Mouse (Mus musculus) MEL (cell line): ENCODE results near the gene Ksr1.

Source experiments
- CHD2 ChIP-seq: IDR thresholded peaks from 2 replicates; pipeline ENCODE4 v1.6.1; 2011; ENCODE audit warnings: low read length, improper control_type of control experiment
- CTCF ChIP-seq, 3 experiments: IDR thresholded peaks in 2 of 3; conservative IDR thresholded peaks in 1 of 3; 2 replicates each; pipeline ENCODE4 v1.5.1; 2011 to 2012; ENCODE audit warnings: low read length in 3 of 3, low read depth in 2 of 3, mild to moderate bottlenecking in 2 of 3, improper control_type of control experiment in 1 of 3, inconsistent platforms in 1 of 3, mixed read lengths in 1 of 3, moderate library complexity in 1 of 3; ENCODE audit not compliant: control insufficient read depth in 1 of 3, insufficient read depth in 1 of 3, poor library complexity in 1 of 3, severe bottlenecking in 1 of 3
- E2F4 ChIP-seq: IDR thresholded peaks from 2 replicates; pipeline ENCODE4 v1.6.1; 2011; ENCODE audit warnings: low read depth, low read length, improper control_type of control experiment, borderline replicate concordance
- EP300 ChIP-seq, 2 experiments: IDR thresholded peaks; 2 replicates each; pipeline ENCODE4 v1.6.1; 2011; ENCODE audit warnings: improper control_type of control experiment in 2 of 2, low read length in 2 of 2, low read depth in 1 of 2, mild to moderate bottlenecking in 1 of 2
- MAFK ChIP-seq: IDR thresholded peaks from 2 replicates; pipeline ENCODE4 v1.6.1; 2011; ENCODE audit warnings: low read depth, mild to moderate bottlenecking, low read length, improper control_type of control experiment, borderline replicate concordance
- MXI1 ChIP-seq: IDR thresholded peaks from 2 replicates; pipeline ENCODE4 v1.6.1; 2011; ENCODE audit warnings: mild to moderate bottlenecking, low read depth, low read length, improper control_type of control experiment
- POLR2A ChIP-seq, 2 experiments: IDR thresholded peaks; 2 replicates each; pipeline ENCODE4 v1.6.1; 2011 to 2012; ENCODE audit warnings: low read length in 2 of 2, mild to moderate bottlenecking in 2 of 2, control low read depth in 1 of 2, improper control_type of control experiment in 1 of 2, low read depth in 1 of 2, moderate library complexity in 1 of 2; ENCODE audit not compliant: control insufficient read depth in 1 of 2, insufficient read depth in 1 of 2, poor library complexity in 1 of 2
- POLR2AphosphoS2 ChIP-seq: IDR thresholded peaks from 2 replicates; pipeline ENCODE4 v1.6.1; 2011; ENCODE audit warnings: low read length, improper control_type of control experiment
- POLR2AphosphoS5 ChIP-seq: IDR thresholded peaks from 2 replicates; pipeline ENCODE4 v1.6.1; 2012; ENCODE audit warnings: low read depth, borderline replicate concordance, mild to moderate bottlenecking, inconsistent platforms, low read length, moderate library complexity, mixed read lengths
- RAD21 ChIP-seq: IDR thresholded peaks from 2 replicates; pipeline ENCODE4 v1.6.1; 2011; ENCODE audit warnings: mild to moderate bottlenecking, low read depth, low read length, improper control_type of control experiment
- TAL1 ChIP-seq: IDR thresholded peaks from 2 replicates; pipeline ENCODE4 v1.6.1; 2012; ENCODE audit warnings: mild to moderate bottlenecking, inconsistent platforms, low read length, moderate library complexity, mixed read lengths
- TBP ChIP-seq: IDR thresholded peaks from 2 replicates; pipeline ENCODE4 v1.8.0; 2011; ENCODE audit warnings: low read depth, low read length, improper control_type of control experiment
- TCF12 ChIP-seq: IDR thresholded peaks from 2 replicates; pipeline ENCODE4 v1.6.1; 2014; ENCODE audit warnings: low read depth, mild to moderate bottlenecking, inconsistent platforms, low read length, improper control_type of control experiment, moderate library complexity
- USF1 ChIP-seq: IDR thresholded peaks from 2 replicates; pipeline ENCODE4 v1.6.1; 2014; ENCODE audit warnings: low read depth, mild to moderate bottlenecking, inconsistent platforms, low read length, improper control_type of control experiment, moderate library complexity

DNA sequence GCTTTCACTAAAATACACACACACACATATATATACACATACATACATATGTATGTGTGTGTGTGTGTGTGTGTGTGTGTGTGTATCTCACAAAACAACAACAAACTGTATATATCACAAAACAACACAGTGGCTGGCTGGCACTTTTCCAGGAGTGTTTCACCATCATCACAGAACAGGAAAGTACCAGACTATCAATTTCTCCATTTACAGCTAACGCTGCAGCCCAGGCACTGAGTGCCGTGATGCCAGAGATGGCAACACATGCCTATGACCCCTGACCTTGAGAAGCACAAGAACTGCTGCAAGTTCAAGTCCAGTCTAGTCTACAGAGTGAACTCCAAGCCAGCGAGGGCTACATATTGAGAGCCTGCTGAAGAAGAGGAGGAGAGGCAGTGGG, 26.1 kb downstream of the Ksr1 start:
- no peak for TF ChIP-seq TCF12
- no peak for TF ChIP-seq POLR2AphosphoS2
- TF ChIP-seq CTCF (IDR thresholded peaks at IDR 0.05 in 2 of 3, conservative IDR thresholded peaks at IDR 0.05 in 1 of 3; ENCODE audit: control insufficient read depth in 1 of 3, insufficient read depth in 1 of 3, low read depth in 2 of 3, low read length in 3 of 3, poor library complexity in 1 of 3, severe bottlenecking in 1 of 3): no peak
- no peak for TF ChIP-seq EP300 (IDR thresholded peaks at IDR 0.05; ENCODE audit: low read depth in 1 of 2, low read length in 2 of 2)
- TF ChIP-seq MXI1: no peak
- TF ChIP-seq CHD2: no peak
- no peak for TF ChIP-seq POLR2A (IDR thresholded peaks at IDR 0.05; ENCODE audit: control insufficient read depth in 1 of 2, insufficient read depth in 1 of 2, low read depth in 1 of 2, low read length in 2 of 2, poor library complexity in 1 of 2)
- no peak for TF ChIP-seq TAL1
- TF ChIP-seq RAD21: no peak
- no peak for TF ChIP-seq TBP
- TF ChIP-seq MAFK: no peak
- no peak for TF ChIP-seq E2F4
- TF ChIP-seq USF1: no peak
- TF ChIP-seq POLR2AphosphoS5: no peak
